Mouse (Mus musculus): Measurements from ENCODE around the gene Olfr52.
"Not testable (repeated sequence)": the region's sequence is repeated elsewhere in the genome, so short reads cannot be mapped to it uniquely, and the experiment has no call there.

Gene Olfr52

DNA sequence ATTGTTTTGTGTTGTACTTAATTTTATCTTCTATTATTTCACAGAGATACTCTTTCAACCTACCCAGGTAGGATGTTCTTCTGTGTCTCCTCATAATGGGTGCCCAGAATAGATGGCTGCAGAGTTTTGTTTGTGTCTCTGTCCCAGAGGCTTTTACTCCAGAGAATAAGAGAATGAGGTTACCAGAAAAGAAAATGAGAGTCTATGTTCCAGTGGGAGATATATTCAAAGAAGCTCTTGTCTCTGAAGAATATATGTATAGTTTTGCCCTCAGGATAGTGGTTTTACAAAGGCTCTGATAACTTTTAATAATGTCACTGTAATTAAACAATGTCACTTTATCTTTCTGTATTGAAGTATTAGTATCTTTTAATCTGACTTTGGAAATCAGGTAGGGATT, at the start of gene Olfr52:
TSS of gene Olfr52 (minus strand) at position 101 of the 400 bp plus-strand sequence.
- DNase-seq (ENCODE audit: low spot score), result no peak

DNA sequence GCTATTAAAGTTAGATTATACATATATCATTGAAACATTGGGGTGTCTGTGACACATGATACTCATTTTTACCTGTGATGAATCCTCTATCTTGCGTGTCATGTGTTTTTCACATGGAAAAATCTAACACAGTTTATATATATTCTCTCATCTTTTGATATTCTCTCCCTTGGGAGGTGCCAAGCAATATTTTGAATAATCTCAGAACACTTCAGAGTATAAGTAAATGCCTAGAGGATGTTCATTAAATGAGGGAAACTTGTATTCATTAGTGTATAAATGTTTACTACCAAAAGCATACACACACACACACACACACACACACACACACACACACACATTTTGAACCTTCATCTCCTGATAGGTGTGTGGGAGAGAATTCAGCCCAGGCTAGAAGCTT, 45.8 kb upstream of the Olfr52 start, which contains the start of gene Olfr1047:
TSS of gene Olfr1047 (minus strand) at position 101 of the 400 bp plus-strand sequence.
- DNase-seq (ENCODE audit: low spot score), result no peak

DNA sequence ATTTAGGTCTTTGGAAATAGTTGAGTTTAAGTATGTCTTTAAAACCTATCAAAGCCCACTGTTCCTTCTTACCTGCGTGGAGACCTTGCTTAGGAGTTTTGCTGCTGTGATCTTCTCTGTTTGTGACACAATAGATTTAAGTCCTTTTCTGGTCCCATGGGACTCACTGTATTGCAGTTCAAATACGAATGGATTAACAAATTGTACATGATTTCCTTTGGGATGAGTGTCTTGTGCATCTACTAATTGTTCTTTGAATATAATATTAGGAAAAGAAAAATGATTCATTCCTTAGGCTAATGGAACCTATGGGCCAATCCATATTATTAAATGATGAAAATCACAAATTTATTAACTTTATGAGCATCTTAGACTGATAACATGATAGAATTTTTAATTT, 33.7 kb upstream of the Olfr52 start, which contains the start of gene Olfr1046:
TSS of gene Olfr1046 (minus strand) at position 101 of the 400 bp plus-strand sequence.
- DNase-seq (ENCODE audit: low spot score), result no peak

DNA sequence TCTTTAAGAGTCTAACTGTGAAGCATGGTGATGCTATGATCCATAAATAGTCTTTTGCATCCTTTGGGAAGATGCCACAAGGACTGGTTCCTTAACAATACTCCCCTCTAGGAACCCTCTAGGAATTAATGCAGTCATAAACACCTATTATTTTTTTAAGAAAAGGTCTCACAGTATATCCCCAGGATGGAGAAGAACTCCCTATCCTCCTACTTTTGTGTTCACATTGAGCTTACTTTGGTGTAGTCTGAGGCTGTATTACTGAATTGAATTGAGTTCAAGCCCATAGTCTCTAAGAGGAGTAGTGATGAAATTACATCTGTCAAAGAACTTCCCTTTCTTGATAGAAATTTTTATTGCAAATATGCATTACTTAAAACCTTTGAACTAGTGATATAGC, 17.4 kb upstream of the Olfr52 start, which contains the start of gene Olfr1045:
TSS of gene Olfr1045 (minus strand) at position 101 of the 400 bp plus-strand sequence.
- no peak for DNase-seq (ENCODE audit: low spot score)

DNA sequence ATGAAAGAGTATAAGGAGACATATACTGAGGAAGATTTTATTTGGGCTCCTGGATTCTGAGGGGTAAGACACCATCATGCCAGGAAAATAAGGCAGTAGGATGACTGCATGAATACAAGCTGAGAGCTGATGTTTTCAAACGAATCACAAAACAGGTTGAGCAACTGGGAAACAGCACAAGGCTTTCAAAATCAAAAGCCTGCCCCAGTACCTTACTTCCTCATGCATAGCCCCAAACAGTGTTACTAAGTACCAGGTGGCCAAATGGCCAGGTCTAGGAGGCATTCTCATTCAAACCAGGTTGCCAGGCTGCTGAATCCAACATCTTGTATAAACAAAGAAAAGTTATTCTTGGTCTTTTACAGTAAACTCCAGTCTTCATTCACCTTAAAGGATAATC, 10.4 kb upstream of the Olfr52 start:
- no peak for DNase-seq (ENCODE audit: low spot score)

DNA sequence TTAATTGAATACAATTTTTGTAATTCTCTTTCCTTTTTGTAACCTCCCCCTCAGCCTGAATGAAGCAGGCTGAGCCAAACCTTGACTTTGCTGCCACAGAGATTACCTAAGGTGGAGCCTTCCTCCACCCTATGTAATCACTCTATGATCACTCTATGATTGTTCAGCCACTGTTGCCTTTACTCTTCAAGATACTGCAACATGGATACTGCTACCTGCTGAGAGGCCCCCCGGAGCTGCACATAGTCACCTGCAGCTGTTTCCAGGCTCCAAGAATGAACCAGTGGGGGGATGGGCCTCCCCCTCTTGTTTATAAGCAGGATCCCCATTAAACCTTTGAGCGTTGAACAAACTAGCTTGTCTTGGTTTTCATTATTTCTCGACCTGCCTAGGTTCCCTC, 5.5 kb downstream of the Olfr52 start:
- no peak for DNase-seq (ENCODE audit: low spot score)

DNA sequence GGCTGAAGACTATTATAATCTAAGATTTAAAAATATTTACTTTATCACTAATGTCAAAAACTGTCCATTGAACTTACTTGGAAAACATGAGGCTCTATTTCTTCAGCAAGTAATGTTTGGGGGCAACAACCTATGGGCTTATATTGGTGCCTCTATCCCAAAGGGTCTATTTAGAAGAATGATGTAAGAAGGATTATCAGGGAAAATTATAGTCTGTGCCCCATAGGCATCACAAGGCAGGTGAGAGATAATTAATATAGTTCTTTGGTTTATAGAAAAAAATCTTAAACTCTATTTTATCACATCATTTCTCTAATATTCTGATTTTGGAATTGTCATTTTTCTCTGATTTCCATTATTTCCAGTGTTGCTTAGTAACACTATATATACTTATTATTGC, 7.8 kb downstream of the Olfr52 start, which contains the start of gene Olfr1044:
TSS of gene Olfr1044 (minus strand) at position 101 of the 400 bp plus-strand sequence.
- DNase-seq (ENCODE audit: low spot score), result no peak

DNA sequence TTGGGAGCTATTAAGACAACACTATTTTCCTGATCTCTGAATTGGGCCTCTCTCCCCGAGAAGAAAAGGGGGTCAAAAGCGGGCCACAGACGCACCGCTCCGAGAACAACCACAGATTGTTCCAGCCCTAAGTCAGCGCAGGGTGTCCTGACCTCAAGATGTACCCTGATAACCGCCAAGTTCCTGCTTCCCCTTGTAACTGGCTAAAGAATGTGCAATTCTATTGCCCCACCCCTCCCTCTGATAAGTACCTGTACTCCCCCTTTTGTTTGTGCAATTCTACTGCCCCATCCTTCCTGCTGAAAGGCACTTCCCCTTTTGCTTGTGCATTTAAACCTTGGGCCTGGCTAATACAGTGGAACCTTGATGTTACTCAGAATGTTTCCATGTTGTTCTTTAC, 10.1 kb downstream of the Olfr52 start:
- not testable (repeated sequence) for DNase-seq (ENCODE audit: low spot score)

DNA sequence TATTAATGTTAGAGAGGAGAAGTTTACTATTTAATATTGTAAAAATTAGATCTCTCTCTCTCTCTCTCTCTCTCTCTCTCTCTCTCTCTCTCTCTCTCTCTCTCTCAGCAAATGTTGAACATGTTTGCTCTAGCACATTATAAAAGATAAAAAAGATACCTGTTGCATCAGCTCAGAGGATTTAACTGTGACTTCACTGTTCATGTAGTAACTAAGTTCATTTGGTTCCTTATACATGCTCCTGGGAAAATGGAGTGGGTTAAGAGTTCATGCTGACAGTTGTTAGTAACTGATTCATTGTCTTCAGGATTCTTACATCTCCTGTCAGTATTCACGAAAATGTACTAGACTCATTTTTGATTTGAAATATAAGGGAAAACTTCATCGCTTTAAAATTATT, 18.1 kb downstream of the Olfr52 start, which contains the start of gene Olfr1043:
TSS of gene Olfr1043 (minus strand) at position 101 of the 400 bp plus-strand sequence.
- DNase-seq (ENCODE audit: low spot score), result no peak

DNA sequence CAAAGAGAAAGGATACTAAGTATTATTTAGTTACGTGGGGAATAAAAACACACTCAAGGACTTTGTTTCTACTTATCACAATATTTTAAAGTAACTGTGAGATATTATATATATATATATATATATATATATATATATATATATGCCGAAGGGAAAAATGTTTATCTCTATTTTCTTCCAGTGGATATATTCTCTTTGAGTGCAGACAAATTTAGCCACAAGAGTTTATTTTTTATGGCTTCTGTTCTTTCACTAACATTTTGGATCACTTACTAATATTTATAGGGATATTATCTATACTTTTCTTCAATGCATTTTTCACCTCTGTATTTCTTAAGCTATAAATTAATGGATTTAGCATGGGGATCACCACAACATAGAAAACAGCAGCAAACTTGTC, 23.7 kb downstream of the Olfr52 start, which contains the start of gene Olfr1042:
TSS of gene Olfr1042 (minus strand) at position 101 of the 400 bp plus-strand sequence.
- no peak for DNase-seq (ENCODE audit: low spot score)

DNA sequence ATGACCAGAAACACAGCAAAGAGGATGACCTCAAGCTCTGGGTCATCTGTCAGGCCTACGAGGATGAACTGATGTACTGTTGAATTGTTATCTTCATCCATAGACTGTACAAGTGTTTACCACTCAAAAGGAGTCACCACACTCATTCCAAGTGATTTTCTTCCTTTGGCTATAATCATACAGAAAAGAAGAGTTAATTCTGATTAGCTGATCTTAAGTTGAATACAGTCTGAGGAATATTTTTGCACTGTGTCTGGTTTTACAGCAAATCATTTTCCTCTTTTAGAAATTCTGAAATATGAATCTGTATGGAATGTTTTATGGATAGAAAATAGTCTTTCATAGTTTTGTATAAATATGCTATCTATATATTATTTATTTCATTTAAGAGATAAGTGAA, 38.9 kb downstream of the Olfr52 start, which contains the start of gene Olfr1040:
TSS of gene Olfr1040 (minus strand) at position 101 of the 400 bp plus-strand sequence.
- no peak for DNase-seq (ENCODE audit: low spot score)

DNA sequence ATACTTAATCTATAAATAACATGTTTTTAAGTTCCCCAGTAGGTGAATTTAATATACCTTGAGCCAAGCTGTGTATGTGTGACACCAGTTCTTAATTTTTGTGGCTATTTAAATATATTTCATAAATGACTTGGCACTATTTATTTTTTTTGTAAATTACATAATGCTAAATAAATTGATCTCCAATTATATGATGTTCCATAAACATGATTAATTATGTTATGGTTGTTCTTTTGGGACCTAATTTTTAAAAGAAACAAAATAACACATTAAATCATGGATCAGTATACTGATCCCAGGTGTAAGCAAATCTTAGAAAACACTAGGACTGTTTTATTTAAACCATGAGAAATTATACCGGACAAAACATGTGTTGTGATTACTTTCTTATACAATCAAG, 49.7 kb downstream of the Olfr52 start, which contains the start of gene Olfr1039:
TSS of gene Olfr1039 (minus strand) at position 101 of the 400 bp plus-strand sequence.
- DNase-seq (ENCODE audit: low spot score), result no peak

Data from urinary bladder, postnatal 10 days (tissue).